ENCODE assay signal across 21 mouse cellular contexts in genomic region chr9:84072534-84072933, GRCm38 (mm10).
"Had no signal": no experiment of that assay in that cellular context is flagged by ENCODE, and none has a peak within 500 bp of the region (broad histone marks: within the 10 kb centered on the region; RNA-seq: fewer than 3 reads in every experiment).

No protein-coding gene starts in this region.

- H3K27me3 ChIP-seq: limb, embryonic 12.5 days; liver, embryonic 12.5 days; liver, embryonic 15.5 days; lung, embryonic 15.5 days; megakaryocyte, embryonic 14.5 days; midbrain, embryonic 12.5 days; midbrain, embryonic 15.5 days; neural tube, embryonic 13.5 days had no signal

- H3K4me3 ChIP-seq: left cerebral cortex, adult 2 months; limb, embryonic 12.5 days; liver, embryonic 12.5 days; liver, embryonic 15.5 days; lung, embryonic 15.5 days; megakaryocyte, embryonic 14.5 days; midbrain, embryonic 12.5 days; midbrain, embryonic 15.5 days; myocyte; neural tube, embryonic 13.5 days had no signal

- H3K4me2 ChIP-seq: liver, embryonic 12.5 days; liver, embryonic 15.5 days; lung, embryonic 15.5 days; midbrain, embryonic 12.5 days; midbrain, embryonic 15.5 days; neural tube, embryonic 13.5 days had no signal

- H3K9ac ChIP-seq: limb, embryonic 12.5 days; liver, embryonic 12.5 days; liver, embryonic 15.5 days; lung, embryonic 15.5 days; midbrain, embryonic 12.5 days; midbrain, embryonic 15.5 days; neural tube, embryonic 13.5 days had no signal

- H3K36me3 ChIP-seq: limb, embryonic 12.5 days; liver, embryonic 12.5 days; liver, embryonic 15.5 days; lung, embryonic 15.5 days; midbrain, embryonic 12.5 days; midbrain, embryonic 15.5 days; neural tube, embryonic 13.5 days had no signal

- H3K27ac ChIP-seq: left cerebral cortex, adult 2 months; limb, embryonic 12.5 days; liver, embryonic 12.5 days; liver, embryonic 15.5 days; lung, embryonic 15.5 days; midbrain, embryonic 12.5 days; midbrain, embryonic 15.5 days; neural tube, embryonic 13.5 days had no signal

- H3K9me3 ChIP-seq: limb, embryonic 12.5 days; liver, embryonic 12.5 days; liver, embryonic 15.5 days; lung, embryonic 15.5 days; midbrain, embryonic 12.5 days; midbrain, embryonic 15.5 days; neural tube, embryonic 13.5 days had no signal

- DNase-seq: kidney, adult 18-20 months; kidney, adult 9 months; kidney, postnatal 14 days; kidney, postnatal 4 days; layer of hippocampus, adult 9-11 months; layer of hippocampus, postnatal 36 days; liver; lung, adult 18-20 months; lung, postnatal 10 days; lung, postnatal 36 days; thymus, postnatal 25 days had no signal

- H3K4me1 ChIP-seq: liver, embryonic 12.5 days; liver, embryonic 15.5 days; lung, embryonic 15.5 days; megakaryocyte, embryonic 14.5 days; neural tube, embryonic 13.5 days had no signal

- ATAC-seq: liver, embryonic 12.5 days; midbrain, embryonic 15.5 days had no signal
